Mouse (Mus musculus) adrenal gland, adult 18-20 months (tissue): ENCODE measurements around the gene Cd99l2. TPM values are rescaled to one million over a fixed set of nuclear protein-coding genes. Genes with fewer than 3 reads are reported as not detected.

Experiments
- DNase-seq, 2 experiments: peaks; one replicate each; pipeline ENCODE4 v3.0.0; 2021 to 2022; ENCODE audit warnings: low spot score in 2 of 2
- total RNA-seq, 2 experiments: library from RNA; stranded (reverse); gene quantifications; 1 replicate in 1 of 2; 2 replicates in 1 of 2; pipeline ENCODE4 v1.2.3; 2021

Cd99l2 gene
- total RNA-seq, 2 experiments from 2014 or later: 84.8 to 90.4 TPM

- DNase-seq: no peak
These were observed 18.2 kb downstream of the Cd99l2 start for GRCm38 (mm10) chrX:71474296-71474956.

DNA sequence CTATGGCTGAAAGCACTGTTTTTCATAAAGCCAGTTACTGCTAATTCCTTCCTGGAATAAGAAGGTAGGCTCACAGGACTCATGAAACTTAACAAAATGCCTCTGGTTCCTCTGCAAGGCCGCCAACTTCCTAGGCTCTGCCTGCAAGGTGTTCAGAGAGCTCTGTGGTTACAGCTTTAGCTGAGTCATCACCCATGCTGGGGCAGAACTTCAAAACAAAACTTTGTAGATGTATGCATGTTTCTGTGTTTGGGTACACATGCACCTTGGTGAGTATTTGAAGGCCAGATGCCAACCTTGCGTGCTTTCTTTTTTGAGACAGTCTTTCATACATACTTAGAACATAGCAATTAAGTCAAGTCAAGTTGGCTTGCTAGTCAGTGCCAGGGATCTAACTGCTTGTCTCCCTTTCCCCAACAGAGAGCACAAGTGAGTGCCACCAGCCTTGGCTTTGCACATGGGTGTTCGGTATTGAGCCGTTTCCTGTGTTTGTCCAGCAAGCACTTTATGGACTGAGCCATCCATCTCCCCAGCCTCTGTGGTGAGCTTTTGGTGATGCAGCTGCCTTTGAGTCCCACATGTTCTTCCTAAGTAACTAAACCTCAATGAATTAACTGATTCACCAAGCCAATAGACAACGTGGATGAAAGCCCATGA lies 23.9 kb downstream of the Cd99l2 start:
- DNase-seq: no peak

GRCm38 (mm10) chrX:71467491-71467890 lies 25.2 kb downstream of the Cd99l2 start:
- no peak for DNase-seq

DNA sequence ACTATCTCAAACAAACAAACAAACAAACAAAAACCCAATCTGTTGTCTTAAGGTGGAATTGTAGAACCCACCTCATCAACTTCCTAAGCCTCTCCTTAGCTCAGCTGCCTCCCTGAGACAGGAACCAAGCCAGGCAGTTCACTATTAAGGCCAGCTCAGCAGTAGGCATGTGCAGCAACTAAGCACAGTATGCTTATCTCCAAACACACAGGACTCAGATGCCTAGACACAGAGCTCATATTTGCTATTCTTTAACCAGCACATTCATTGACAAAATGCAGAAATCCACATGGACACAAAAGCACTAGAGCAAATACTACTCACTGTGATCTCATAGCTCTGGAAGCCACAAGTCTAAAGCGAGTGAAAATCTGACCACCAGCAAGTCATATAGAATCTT lies 27.2 kb downstream of the Cd99l2 start:
- no peak for DNase-seq

GRCm38 (mm10) chrX:71464138-71464826 lies 28.4 kb downstream of the Cd99l2 start:
- no peak for DNase-seq

DNA sequence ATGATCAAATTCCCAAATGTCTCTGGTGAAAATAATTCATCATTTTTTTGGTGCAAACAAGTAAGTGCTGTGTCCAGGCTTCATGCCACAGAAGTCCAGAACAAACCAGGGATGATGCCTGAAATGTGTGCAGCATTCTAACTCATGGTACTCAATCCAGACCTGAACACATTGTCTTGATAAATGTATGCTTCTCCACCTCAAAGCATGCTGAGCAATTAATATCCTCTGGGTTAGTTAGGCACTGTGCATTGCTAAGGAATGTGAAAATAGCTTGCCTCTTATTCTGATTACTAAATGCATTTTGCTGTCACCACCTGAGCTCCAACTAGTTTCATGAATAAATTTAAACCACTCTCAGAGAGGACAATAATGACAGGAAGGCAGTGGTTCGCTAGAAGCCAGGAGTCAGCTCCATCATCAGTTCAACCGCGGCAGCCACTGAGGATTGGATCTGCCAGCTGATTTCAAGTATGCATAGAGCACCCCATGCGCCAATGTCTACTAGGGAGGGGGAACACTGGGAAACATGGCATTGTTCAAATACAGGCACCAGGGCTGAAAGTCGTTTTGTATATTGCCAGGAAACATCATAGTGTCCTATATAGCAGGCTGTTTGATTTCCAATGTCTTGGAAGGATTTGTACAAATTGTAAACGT lies 36.4 kb downstream of the Cd99l2 start:
- DNase-seq: no peak

DNA sequence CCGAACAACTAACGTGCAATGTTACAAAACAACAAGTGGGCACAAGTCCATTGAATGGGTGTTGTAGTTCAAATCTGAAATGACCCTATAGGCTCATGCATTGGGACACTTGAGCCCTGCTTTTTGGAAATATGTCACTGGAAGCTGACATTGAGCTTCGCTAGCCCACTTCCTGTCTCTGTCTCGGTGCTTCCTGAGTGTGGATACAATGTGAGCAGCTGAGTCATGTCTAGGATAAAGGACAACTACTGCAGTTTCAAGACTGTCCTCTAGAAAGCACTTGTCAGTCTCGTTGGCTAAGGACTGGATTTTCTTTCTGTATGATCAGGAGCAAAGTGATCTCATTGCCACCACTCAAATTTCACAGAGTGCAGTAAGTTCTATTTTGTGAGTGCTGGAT lies 49.7 kb downstream of the Cd99l2 start:
- no peak for DNase-seq

- no peak for DNase-seq
These were observed 53.2 kb downstream of the Cd99l2 start for GRCm38 (mm10) chrX:71439473-71439872.

DNA sequence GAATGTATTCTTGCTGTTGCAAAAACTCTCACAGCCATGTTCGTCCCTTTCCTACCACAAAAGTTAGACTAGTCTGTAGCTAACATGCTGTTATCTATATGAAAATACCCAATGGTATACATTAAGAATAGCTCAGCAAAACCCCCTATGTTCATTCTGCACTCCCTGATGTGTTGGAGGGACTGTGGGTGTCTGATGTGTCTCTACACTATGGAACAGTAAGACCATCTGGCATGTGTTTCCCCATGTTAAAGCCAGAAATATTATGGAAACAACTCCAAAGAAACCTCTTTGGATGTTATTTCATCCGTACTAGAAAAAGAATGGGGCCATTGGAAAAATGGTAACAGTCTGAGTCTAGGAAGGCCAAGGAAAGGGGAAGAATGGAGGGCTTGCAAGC lies 57.1 kb downstream of the Cd99l2 start:
- DNase-seq: no peak

DNA sequence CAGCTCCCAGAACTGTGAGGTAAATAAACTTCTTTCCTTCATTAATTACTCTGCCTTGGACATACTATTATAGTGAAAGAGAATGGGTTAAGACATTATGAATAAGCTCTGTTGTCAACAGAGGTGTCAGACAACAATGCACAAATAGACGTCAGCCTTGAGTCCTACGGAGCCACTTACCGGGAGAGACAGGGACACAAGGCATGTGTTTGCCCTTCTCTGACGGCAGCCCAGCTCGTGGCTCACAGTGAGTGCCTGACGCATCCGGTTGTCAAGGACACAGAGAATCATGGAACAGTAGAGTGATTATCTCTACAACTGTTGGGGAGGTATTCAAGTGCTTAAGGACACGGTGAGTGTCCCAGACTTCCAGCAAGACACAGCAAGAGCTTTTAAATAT lies 57.8 kb downstream of the Cd99l2 start:
- no peak for DNase-seq

GRCm38 (mm10) chrX:71434448-71434847 lies 58.2 kb downstream of the Cd99l2 start:
- DNase-seq: no peak

DNA sequence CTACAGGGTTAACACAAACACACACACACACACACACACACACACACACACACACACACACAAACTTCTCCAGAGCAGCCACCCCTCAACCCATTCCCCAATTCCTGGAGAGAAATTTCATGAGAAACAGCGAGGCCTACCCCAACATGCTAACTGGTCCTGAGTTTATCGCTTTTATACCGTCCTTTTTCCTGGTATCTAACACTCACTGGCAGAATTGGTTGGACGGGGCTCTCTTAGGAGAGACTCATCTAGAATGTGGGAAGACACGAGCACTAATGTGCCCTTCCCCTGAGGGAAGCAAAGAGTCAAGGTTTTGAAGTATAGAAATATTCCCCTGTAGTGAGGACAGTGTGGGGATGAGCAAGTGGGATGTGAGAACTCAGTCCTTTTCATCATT lies 61.7 kb downstream of the Cd99l2 start:
- no peak for DNase-seq

GRCm38 (mm10) chrX:71427491-71427890 lies 65.2 kb downstream of the Cd99l2 start:
- no peak for DNase-seq

DNA sequence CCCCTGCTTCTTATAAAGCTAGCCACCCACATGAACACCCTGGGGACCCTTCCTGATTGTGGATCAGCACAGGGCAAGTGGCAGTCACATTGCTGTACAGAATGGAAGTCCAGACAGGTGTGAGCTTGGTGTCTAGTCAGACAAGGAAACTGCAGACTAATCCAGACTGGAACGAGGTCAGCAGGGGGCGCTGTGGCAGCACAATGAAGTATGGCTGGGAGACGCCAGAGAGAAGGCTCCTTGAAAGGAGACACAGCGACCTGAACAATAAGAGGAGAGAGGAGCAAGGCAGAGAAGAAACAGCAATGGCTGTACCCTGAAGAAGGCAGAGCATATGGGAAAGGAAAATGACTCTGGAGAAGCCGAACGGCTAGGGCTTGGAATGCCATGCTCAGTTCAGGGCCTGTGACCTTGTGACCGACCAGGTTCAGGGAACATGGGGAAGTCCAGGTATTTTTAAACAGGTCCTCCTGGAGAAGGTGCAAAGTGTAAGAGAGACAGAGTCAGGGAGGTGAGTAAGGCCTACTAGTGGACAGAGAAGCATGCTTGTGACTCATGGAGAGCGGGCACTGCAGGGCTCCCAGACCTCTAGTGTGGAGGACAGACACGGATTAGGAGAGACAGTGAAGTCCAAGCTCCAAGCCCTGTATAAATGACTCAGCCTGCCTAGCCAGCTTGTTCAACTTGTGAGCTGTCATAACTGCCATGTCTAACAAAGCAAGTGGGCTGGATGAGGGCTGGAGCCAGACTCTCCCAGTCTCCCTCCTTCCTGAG lies 66.7 kb downstream of the Cd99l2 start:
- DNase-seq: peak; percentile 78 to 82

- no peak for DNase-seq
These were observed 67.8 kb downstream of the Cd99l2 start for GRCm38 (mm10) chrX:71424852-71425251.

GRCm38 (mm10) chrX:71413616-71414015 lies 79.0 kb downstream of the Cd99l2 start:
- no peak for DNase-seq

- no peak for DNase-seq
These were observed 79.9 kb downstream of the Cd99l2 start for GRCm38 (mm10) chrX:71412776-71413175.

GRCm38 (mm10) chrX:71408386-71408785 lies 84.3 kb downstream of the Cd99l2 start:
- DNase-seq: no peak

GRCm38 (mm10) chrX:71406290-71406689 lies 86.4 kb downstream of the Cd99l2 start:
- DNase-seq: no peak

- no peak for DNase-seq
These were observed 96.3 kb downstream of the Cd99l2 start for GRCm38 (mm10) chrX:71396326-71396725.

GRCm38 (mm10) chrX:71381571-71381970 lies 111.1 kb downstream of the Cd99l2 start:
- DNase-seq: no peak
